Mouse (Mus musculus): ENCODE results near the gene Klhl3.

Gene Klhl3

DNA sequence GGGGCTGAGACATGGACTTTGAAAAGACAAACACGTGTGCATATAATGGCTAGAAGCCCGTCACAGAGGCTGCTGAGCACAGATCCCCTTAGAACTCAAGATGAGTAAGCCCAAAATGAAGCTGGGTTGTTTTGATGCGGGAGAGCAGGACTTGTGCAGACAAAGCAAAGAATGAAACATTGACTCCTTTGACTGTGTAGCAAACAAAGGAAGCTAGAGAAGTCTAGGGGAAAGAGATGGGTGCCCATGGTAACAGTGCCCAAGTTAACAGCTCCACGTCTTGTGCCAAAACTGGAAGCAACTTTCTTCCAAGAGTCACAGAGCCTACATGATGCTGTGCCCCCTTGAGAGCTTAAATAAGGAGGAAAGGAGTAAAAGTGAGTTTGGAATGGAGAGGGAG lies 59.8 kb downstream of the Klhl3 start:
- Histone ChIP-seq H3K27me3 (ENCODE audit: insufficient read depth, low read length) (peaks cover 7% of the 10 kb centered on the region), H3K9me3 (ENCODE audit: low read length) (0 out of 2 replicates have a peak, but pooled peaks cover 2% of the 10 kb centered on the region), H3K4me3 (replicated peaks; ENCODE audit: low read length) (no peak overlapping the region), H3K4me1 (replicated peaks; ENCODE audit: low read depth, low read length) (peaks cover 12% of the 10 kb centered on the region), H3K36me3 (ENCODE audit: insufficient read depth, low read length) (no peaks in the 10 kb centered on the region)
- TF ChIP-seq CTCF (conservative IDR thresholded peaks at IDR 0.05; ENCODE audit: low read length), result no peak

DNA sequence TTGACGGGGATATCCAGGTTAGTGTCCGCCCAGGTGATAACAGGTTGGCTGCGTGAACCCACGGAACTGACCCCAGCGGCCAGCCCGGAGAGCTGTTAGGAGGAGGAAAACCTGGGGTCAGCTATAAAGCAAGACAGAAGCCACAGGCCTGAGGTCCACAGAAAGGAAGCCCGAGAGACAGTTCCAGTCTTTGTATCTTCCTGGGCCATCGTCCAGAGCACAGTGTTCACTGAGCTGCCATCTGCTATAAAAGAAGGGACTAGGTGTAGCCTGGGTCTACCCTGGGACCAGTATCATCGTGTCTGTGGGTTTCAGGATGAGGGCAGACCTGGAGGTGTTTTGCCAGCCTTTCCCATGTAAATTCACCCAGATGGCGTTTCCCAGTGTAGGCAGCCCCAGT lies 61.7 kb downstream of the Klhl3 start:
- H3K4me1 ChIP-seq (replicated peaks; ENCODE audit: low read depth, low read length), result peaks cover 18% of the 10 kb centered on the region
- H3K4me3 ChIP-seq (replicated peaks; ENCODE audit: low read length), result no peak overlapping the region
- peaks cover 7% of the 10 kb centered on the region for H3K27me3 ChIP-seq (ENCODE audit: insufficient read depth, low read length)
- 0 out of 2 replicates have a peak, but pooled peaks cover 2% of the 10 kb centered on the region for H3K9me3 ChIP-seq (ENCODE audit: low read length)
- no peaks in the 10 kb centered on the region for H3K36me3 ChIP-seq (ENCODE audit: insufficient read depth, low read length)
- TF ChIP-seq NANOG (IDR thresholded peaks at IDR 0.05; ENCODE audit: borderline replicate concordance, low read length), result no peak
- TF ChIP-seq CTCF (conservative IDR thresholded peaks at IDR 0.05; ENCODE audit: low read length), result no peak
- TF ChIP-seq POU5F1 (IDR thresholded peaks at IDR 0.05; ENCODE audit: borderline replicate concordance, low read length), result no peak

DNA sequence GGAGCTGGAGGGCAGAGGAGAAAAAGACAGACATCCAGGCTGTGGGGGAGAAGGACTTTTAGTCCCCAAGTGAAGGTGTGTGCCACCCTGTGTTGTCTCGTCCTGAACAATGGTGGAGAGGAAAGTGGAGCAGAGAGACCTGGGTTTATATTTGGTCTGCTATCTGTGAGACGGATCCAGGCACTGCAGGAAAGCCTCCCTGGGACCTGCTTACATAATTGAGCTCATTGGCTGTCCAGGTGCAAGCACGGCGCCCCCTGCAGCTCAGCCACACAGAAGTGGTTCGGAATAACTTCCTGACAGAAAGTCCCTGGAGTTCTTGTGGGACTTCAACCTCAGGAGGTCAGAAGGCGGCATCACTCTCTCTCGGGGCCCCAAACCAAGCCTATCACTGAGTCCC lies 62.1 kb downstream of the Klhl3 start:
- TF ChIP-seq CTCF (conservative IDR thresholded peaks at IDR 0.05; ENCODE audit: low read length), result peak; percentile 13; the same call in 1 of the 2 replicates
- TF ChIP-seq POU5F1 (IDR thresholded peaks at IDR 0.05; ENCODE audit: borderline replicate concordance, low read length), result no peak
- no peak for TF ChIP-seq NANOG (IDR thresholded peaks at IDR 0.05; ENCODE audit: borderline replicate concordance, low read length)

DNA sequence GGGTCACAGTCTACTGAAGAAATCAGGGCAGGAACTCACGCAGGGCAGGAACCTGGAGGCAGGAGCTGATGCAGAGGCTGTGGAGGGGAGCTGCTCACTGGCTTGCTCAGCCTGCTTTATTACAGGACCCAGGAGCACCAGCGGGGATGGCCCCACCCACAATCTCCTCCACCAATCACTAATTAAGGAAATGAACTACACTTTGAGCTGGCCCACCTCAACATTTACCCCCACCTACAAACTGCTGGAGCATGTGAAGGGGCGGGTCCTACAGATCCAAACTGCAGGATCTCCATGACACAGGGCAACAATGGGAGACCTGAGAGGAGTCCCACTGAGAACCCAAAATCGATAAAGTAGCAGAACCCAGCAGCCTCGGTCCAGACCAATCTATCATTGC lies 64.3 kb downstream of the Klhl3 start:
- peaks cover 11% of the 10 kb centered on the region for H3K27me3 ChIP-seq (ENCODE audit: insufficient read depth, low read length)
- no peaks in the 10 kb centered on the region for H3K36me3 ChIP-seq (ENCODE audit: insufficient read depth, low read length)
- H3K4me1 ChIP-seq (replicated peaks; ENCODE audit: low read depth, low read length), result peaks cover 18% of the 10 kb centered on the region
- 0 out of 2 replicates have a peak overlapping the region, but pooled peaks have one; percentile 7 for H3K4me3 ChIP-seq (replicated peaks; ENCODE audit: low read length)
- no peak for TF ChIP-seq POU5F1 (IDR thresholded peaks at IDR 0.05; ENCODE audit: borderline replicate concordance, low read length)
- TF ChIP-seq NANOG (IDR thresholded peaks at IDR 0.05; ENCODE audit: borderline replicate concordance, low read length), result no peak
- TF ChIP-seq CTCF (conservative IDR thresholded peaks at IDR 0.05; ENCODE audit: low read length), result no peak
- no peaks in the 10 kb centered on the region for H3K9me3 ChIP-seq (ENCODE audit: low read length)

More for the DNA sequence above, 62.1 kb downstream of the Klhl3 start:
- no peak overlapping the region for H3K4me3 ChIP-seq (replicated peaks; ENCODE audit: low read length)
- H3K9me3 ChIP-seq (ENCODE audit: low read length), result no peaks in the 10 kb centered on the region
- peaks cover 18% of the 10 kb centered on the region for H3K4me1 ChIP-seq (replicated peaks; ENCODE audit: low read depth, low read length)
- peaks cover 7% of the 10 kb centered on the region for H3K27me3 ChIP-seq (ENCODE audit: insufficient read depth, low read length)
- no peaks in the 10 kb centered on the region for H3K36me3 ChIP-seq (ENCODE audit: insufficient read depth, low read length)

DNA sequence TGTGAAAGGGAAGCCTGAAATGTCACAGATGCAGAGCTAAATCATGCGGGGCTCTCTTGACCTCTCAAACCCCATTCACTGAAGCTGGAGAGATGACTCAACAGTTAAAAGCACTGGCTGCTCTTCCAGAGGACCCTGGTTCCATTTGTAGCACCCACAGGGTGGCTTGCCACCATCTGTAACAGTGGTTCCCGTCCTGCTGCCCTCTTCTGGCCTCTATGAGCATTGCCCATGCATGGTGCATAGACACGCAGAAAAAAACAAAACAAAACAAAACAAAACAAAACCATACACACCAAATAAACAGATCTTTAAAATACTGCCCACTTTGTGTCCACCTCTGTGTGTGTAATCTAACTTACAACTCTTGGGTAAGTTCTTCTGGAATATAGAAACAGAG lies 65.3 kb downstream of the Klhl3 start:
- Histone ChIP-seq H3K27me3 (ENCODE audit: insufficient read depth, low read length) (peaks cover 8% of the 10 kb centered on the region), H3K4me1 (replicated peaks; ENCODE audit: low read depth, low read length) (peaks cover 18% of the 10 kb centered on the region), H3K9me3 (ENCODE audit: low read length) (no peaks in the 10 kb centered on the region), H3K4me3 (replicated peaks; ENCODE audit: low read length) (no peak overlapping the region), H3K36me3 (ENCODE audit: insufficient read depth, low read length) (no peaks in the 10 kb centered on the region)
- TF ChIP-seq NANOG (IDR thresholded peaks at IDR 0.05; ENCODE audit: borderline replicate concordance, low read length), result no peak
- peak; percentile 77 for TF ChIP-seq CTCF (conservative IDR thresholded peaks at IDR 0.05; ENCODE audit: low read length)

DNA sequence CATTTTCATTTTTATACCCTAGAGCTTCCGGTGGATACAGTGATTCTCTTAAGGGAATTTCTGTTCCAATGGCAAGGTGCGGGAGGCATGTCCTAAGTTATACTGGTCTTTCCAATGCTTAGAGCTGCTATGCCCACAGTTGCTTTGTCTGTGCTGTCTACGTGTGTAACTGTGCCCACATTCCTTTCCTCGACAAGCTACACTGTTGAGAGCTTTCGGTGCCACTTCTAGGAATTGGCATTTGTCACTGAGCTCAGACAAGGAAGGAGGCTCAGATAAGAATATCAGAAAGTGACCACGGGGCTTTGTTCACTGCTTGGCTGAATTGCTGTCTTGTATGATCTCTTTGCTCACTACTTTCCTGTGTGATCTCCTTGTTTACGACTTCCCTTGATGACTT lies 67.2 kb downstream of the Klhl3 start:
- no peaks in the 10 kb centered on the region for H3K36me3 ChIP-seq (ENCODE audit: insufficient read depth, low read length)
- no peak for TF ChIP-seq NANOG (IDR thresholded peaks at IDR 0.05; ENCODE audit: borderline replicate concordance, low read length)
- no peak for TF ChIP-seq CTCF (conservative IDR thresholded peaks at IDR 0.05; ENCODE audit: low read length)
- no peak for TF ChIP-seq POU5F1 (IDR thresholded peaks at IDR 0.05; ENCODE audit: borderline replicate concordance, low read length)

DNA sequence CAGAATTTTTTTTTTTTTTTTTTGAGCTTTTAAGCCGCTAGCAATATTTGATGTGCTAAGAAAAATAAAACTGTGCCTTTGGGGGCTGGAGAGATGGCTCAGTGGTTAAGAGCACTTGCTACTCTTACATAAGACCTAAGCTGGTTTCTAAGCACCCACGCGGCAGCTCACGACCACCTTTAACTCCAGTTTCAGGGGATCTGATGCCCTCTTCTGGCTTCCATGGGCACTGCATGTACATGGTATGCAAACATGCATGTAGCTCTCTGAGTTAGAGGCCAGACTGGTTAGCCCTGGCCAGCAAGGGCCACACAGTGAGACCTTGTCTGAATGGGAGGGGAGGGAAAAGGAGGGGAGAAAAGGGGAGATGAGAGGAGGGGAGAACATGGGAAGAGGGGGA lies 68.1 kb downstream of the Klhl3 start:
- H3K36me3 ChIP-seq (ENCODE audit: insufficient read depth, low read length), result no peaks in the 10 kb centered on the region
- H3K4me1 ChIP-seq (replicated peaks; ENCODE audit: low read depth, low read length), result peaks cover 18% of the 10 kb centered on the region
- no peak for TF ChIP-seq POU5F1 (IDR thresholded peaks at IDR 0.05; ENCODE audit: borderline replicate concordance, low read length)
- peak; percentile 58 for TF ChIP-seq CTCF (conservative IDR thresholded peaks at IDR 0.05; ENCODE audit: low read length)
- no peak for TF ChIP-seq NANOG (IDR thresholded peaks at IDR 0.05; ENCODE audit: borderline replicate concordance, low read length)
- no peaks in the 10 kb centered on the region for H3K9me3 ChIP-seq (ENCODE audit: low read length)
- peaks cover 7% of the 10 kb centered on the region; the same call in 1 of the 2 replicates for H3K27me3 ChIP-seq (ENCODE audit: insufficient read depth, low read length)
- H3K4me3 ChIP-seq (replicated peaks; ENCODE audit: low read length), result no peak overlapping the region

More for the DNA sequence above, 67.2 kb downstream of the Klhl3 start:
- H3K4me1 ChIP-seq (replicated peaks; ENCODE audit: low read depth, low read length), result peaks cover 18% of the 10 kb centered on the region
- H3K9me3 ChIP-seq (ENCODE audit: low read length), result no peaks in the 10 kb centered on the region
- no peak overlapping the region for H3K4me3 ChIP-seq (replicated peaks; ENCODE audit: low read length)
- peaks cover 7% of the 10 kb centered on the region; the same call in 1 of the 2 replicates for H3K27me3 ChIP-seq (ENCODE audit: insufficient read depth, low read length)

DNA sequence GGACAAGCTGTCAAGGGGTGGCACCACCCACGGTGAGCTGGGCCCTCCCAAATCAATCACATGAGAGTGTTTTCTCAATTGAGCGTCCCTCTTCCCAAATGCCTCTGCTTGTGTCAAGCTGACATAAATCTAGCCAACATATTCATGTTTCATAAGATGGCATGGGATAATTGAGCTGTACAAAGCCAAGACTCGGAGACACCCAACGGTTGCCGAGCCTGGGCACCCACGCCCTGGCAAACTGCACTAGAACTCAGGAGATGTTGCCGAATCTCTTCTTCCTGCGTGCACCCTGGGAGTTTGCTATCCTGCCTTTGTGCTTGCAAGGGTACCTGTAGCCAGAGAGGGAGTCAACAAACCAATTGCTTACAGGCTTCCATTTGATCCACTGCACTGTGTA lies 70.1 kb downstream of the Klhl3 start:
- peaks cover 4% of the 10 kb centered on the region; the same call in 1 of the 2 replicates for H3K4me1 ChIP-seq (replicated peaks; ENCODE audit: low read depth, low read length)
- no peaks in the 10 kb centered on the region for H3K36me3 ChIP-seq (ENCODE audit: insufficient read depth, low read length)
- H3K9me3 ChIP-seq (ENCODE audit: low read length), result no peaks in the 10 kb centered on the region
- TF ChIP-seq CTCF (conservative IDR thresholded peaks at IDR 0.05; ENCODE audit: low read length) (no peak), POU5F1 (IDR thresholded peaks at IDR 0.05; ENCODE audit: borderline replicate concordance, low read length) (no peak)
- H3K4me3 ChIP-seq (replicated peaks; ENCODE audit: low read length), result no peak overlapping the region
- peaks cover 12% of the 10 kb centered on the region; the same call in 1 of the 2 replicates for H3K27me3 ChIP-seq (ENCODE audit: insufficient read depth, low read length)

DNA sequence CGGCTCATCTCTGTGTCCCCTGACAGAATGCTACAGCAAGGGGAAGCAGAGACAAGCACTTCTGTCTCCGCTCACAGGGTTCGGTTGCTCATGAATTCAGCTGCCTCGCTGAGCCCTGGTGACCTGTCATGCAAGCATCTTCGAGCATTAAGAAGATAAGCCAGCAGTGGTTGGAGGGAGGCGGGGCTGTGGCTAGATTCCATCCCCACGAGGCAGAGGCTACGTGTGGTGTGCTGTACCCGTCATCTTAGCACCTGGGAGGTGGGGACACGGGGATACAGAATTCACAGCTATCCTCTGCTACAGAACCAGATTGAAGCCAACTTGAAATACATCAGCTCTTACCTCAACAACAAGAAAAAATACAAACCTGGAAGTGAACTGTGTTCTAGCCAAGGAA lies 73.3 kb downstream of the Klhl3 start:
- Histone ChIP-seq H3K36me3 (ENCODE audit: insufficient read depth, low read length) (no peaks in the 10 kb centered on the region), H3K27me3 (ENCODE audit: insufficient read depth, low read length) (peaks cover 25% of the 10 kb centered on the region), H3K9me3 (ENCODE audit: low read length) (peaks cover 6% of the 10 kb centered on the region; the same call in 1 of the 2 replicates), H3K4me3 (replicated peaks; ENCODE audit: low read length) (no peak overlapping the region), H3K4me1 (replicated peaks; ENCODE audit: low read depth, low read length) (no peaks in the 10 kb centered on the region)
- TF ChIP-seq POU5F1 (IDR thresholded peaks at IDR 0.05; ENCODE audit: borderline replicate concordance, low read length) (no peak), CTCF (conservative IDR thresholded peaks at IDR 0.05; ENCODE audit: low read length) (no peak), NANOG (IDR thresholded peaks at IDR 0.05; ENCODE audit: borderline replicate concordance, low read length) (no peak)

All from E14TG2a.4 (cell line).